Mouse (Mus musculus) urinary bladder, postnatal 0 days (tissue): ENCODE data around the gene Rdh19. TPM values are rescaled to one million over a fixed set of nuclear protein-coding genes. Genes with fewer than 3 reads are reported as not detected.

Experiments used
- polyA plus RNA-seq: library from polyadenylated mRNA; unstranded; fragments of >200 nt; fragmentation: Nextera tagmentation; extraction: Ambion mirVana; gene quantifications from 2 replicates; pipeline ENCODE4 v1.2.1, GENCODE M21; 2015

The Rdh19 gene
- not detected in 2 replicates for polyA plus RNA-seq

GRCm38 (mm10) chr10:127849628-127850027, at the start of gene Rdh19:
Gene Rdh19, plus strand, starts transcription at chr10:127849928.

DNA sequence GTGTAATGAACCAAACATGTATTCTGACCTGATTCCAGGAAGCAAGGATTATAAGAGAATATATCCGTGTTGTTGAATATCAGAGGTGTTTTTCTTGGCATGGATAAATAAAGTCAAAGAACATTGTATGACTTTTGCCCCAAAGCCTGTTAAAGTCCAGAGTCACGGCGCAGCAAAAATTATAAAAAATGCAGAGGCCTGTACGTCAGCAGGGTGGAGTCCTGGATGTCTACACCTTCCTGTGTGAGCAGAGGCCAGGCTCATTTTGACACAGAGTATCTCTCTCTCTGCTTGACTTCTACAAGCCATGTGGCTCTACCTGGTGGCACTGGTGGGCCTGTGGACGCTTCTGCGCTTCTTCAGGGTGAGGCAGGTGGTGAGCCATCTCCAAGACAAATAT, 48.8 kb upstream of the Rdh19 start, which contains the start of gene Rdh16:
Gene Rdh16 (plus strand): TSS at position 262 of the 400 bp plus-strand sequence.

DNA sequence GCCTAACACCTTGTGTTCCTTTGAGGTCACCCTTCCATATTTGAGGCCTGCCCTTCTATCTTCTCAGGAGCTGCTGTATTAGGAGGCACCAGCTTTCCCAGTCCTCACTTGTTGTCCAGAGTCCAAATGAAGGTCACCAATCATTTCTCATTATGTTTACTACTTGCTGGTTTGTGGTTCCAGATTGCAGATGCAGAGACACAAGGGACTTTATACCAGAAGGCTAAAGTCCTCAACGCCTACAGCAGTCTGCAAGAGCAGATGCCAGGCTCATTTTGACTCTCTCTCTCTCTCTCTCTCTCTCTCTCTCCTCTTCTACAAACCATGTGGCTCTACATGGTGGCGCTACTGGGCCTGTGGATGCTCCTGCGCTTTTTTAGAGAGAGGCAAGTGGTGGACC, 16.5 kb downstream of the Rdh19 start, which contains the start of gene Rdh16f2:
Gene Rdh16f2 (plus strand): TSS at position 243 of the 400 bp plus-strand sequence.

GRCm38 (mm10) chr10:127888605-127889004, 38.9 kb downstream of the Rdh19 start, which contains the start of gene Rdh7:
Gene Rdh7, minus strand, starts transcription at chr10:127888817.

DNA sequence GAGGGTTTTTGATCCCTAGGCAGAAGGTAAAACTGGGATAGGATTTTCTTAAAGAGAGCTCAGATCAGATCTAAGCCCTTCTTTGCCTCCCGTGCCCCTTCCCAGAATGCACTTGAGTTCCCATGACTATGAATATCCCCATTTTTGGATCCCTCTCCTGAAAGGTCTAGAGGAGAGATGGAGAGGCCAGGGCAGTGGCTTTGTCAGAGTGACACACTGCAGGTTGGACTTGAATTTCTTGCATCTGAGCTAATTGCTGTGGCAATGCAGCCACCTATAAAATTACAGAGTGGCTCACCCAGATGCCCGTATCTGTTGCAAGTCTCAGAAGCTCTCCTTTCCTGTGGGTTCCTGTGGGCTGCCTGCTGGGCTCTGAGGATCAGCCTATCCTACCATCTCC, 48.5 kb downstream of the Rdh19 start, which contains the start of gene Sdr9c7:
Gene Sdr9c7 (plus strand): TSS at position 301 of the 400 bp plus-strand sequence.

Other genes with a start within 250 kb of the Rdh19 start
- gene Lrp1, start 228.8 kb upstream of the Rdh19 start, polyA plus RNA-seq = 66.3 and 68.2 TPM in 2 replicates
- 40.9 and 44.7 TPM in 2 replicates for gene Stat6, start 206.9 kb upstream of the Rdh19 start, polyA plus RNA-seq
- 5.7 and 6.4 TPM in 2 replicates for gene Nemp1, start 183.0 kb upstream of the Rdh19 start, polyA plus RNA-seq
- gene Nab2, start 181.4 kb upstream of the Rdh19 start, polyA plus RNA-seq = 13.3 and 15.3 TPM in 2 replicates
- 0.05 and 0.13 TPM in 2 replicates for gene Myo1a, start 144.8 kb upstream of the Rdh19 start, polyA plus RNA-seq
- not detected in 2 replicates for gene Tac2, start 125.5 kb upstream of the Rdh19 start, polyA plus RNA-seq
- 1.1 and 1.4 TPM in 2 replicates for gene Zbtb39, start 110.4 kb upstream of the Rdh19 start, polyA plus RNA-seq
- gene Gpr182, start 98.2 kb upstream of the Rdh19 start, polyA plus RNA-seq = 0.54 and 0.60 TPM in 2 replicates
- not detected in 2 replicates for gene Rdh1, start 90.2 kb upstream of the Rdh19 start, polyA plus RNA-seq
- not detected in 2 replicates for gene Rdh16f1, start 90.1 kb upstream of the Rdh19 start, polyA plus RNA-seq
- 0.14 and 0.27 TPM in 2 replicates for gene Rdh9, start 73.5 kb upstream of the Rdh19 start, polyA plus RNA-seq
- gene Rdh16, start 48.8 kb upstream of the Rdh19 start, polyA plus RNA-seq = not detected in 2 replicates
- gene Rdh16f2, start 16.5 kb downstream of the Rdh19 start, polyA plus RNA-seq = not detected in 2 replicates
- gene Rdh7, start 38.9 kb downstream of the Rdh19 start, polyA plus RNA-seq = 0.12 TPM in 1 of 2 replicates, not detected in the other
- gene Sdr9c7, start 48.6 kb downstream of the Rdh19 start, polyA plus RNA-seq = 0.07 TPM in 1 of 2 replicates, not detected in the other
- not detected in 2 replicates for gene Hsd17b6, start 157.7 kb downstream of the Rdh19 start, polyA plus RNA-seq
- 18.1 and 22.6 TPM in 2 replicates for gene Prim1, start 165.2 kb downstream of the Rdh19 start, polyA plus RNA-seq
- 648 and 722 TPM in 2 replicates for gene Naca, start 185.6 kb downstream of the Rdh19 start, polyA plus RNA-seq
- 280 and 335 TPM in 2 replicates for gene Ptges3, start 209.0 kb downstream of the Rdh19 start, polyA plus RNA-seq
- gene Atp5b, start 233.3 kb downstream of the Rdh19 start, polyA plus RNA-seq = 2,155 and 2,375 TPM in 2 replicates
- gene Baz2a, start 241.6 kb downstream of the Rdh19 start, polyA plus RNA-seq = 6.9 and 7.2 TPM in 2 replicates